Mouse (Mus musculus) ES-Bruce4 (cell line): ENCODE results near the gene Specc1.

Source experiments
- CTCF ChIP-seq: IDR thresholded peaks from one replicate; pipeline ENCODE4 v1.8.1; 2011; ENCODE audit warnings: low read depth, low read length
- EP300 ChIP-seq: IDR thresholded peaks from 2 replicates; pipeline ENCODE4 v1.6.1; 2011; ENCODE audit warnings: low read depth, low read length; ENCODE audit not compliant: insufficient read depth
- POLR2A ChIP-seq: IDR thresholded peaks from one replicate; pipeline ENCODE4 v1.8.1; 2011; ENCODE audit warnings: low read length; ENCODE audit not compliant: insufficient read depth

GRCm38 (mm10) chr11:61942903-61943302 lies 13.7 kb upstream of the Specc1 start:
- TF ChIP-seq CTCF = no peak
- TF ChIP-seq POLR2A = no peak
- TF ChIP-seq EP300 = no peak
